Mouse (Mus musculus): Measurements from ENCODE around the gene Sema3a. TPM values are rescaled to one million over a fixed set of nuclear protein-coding genes. Genes with fewer than 3 reads are reported as not detected.
"Not testable (repeated sequence)": the region's sequence is repeated elsewhere in the genome, so short reads cannot be mapped to it uniquely, and the experiment has no call there.

Sema3a gene
- polyA plus RNA-seq, 1 experiment from 2014 or later, result 13.3 TPM

- Histone ChIP-seq H3K27me3 (replicated peaks; ENCODE audit: control insufficient read depth, insufficient read depth, low read length) (no peaks in the 10 kb centered on the region), H3K36me3 (ENCODE audit: control insufficient read depth, insufficient read depth, low read length) (no peaks in the 10 kb centered on the region), H3K27ac (ENCODE audit: low read depth, low read length) (no peak overlapping the region), H3K9me3 (ENCODE audit: control insufficient read depth, low read length) (no peaks in the 10 kb centered on the region), H3K4me3 (ENCODE audit: low read depth, low read length) (no peak overlapping the region), H3K9ac (ENCODE audit: low read depth, low read length) (no peak overlapping the region), H3K4me2 (no peak overlapping the region), H3K4me1 (replicated peaks; ENCODE audit: control insufficient read depth, insufficient read depth, low read length) (no peaks in the 10 kb centered on the region)
- no peak for ATAC-seq (replicated peaks; ENCODE audit: low FRiP score)
- DNase-seq (ENCODE audit: low spot score), result no peak
- WGBS, result 71% methylated on average over 7 of the region's 7 CpGs
Measured at GRCm38 (mm10) chr5:13470057-13470905, 345.1 kb downstream of the Sema3a start.

GRCm38 (mm10) chr5:13477653-13478052 lies 352.4 kb downstream of the Sema3a start:
- WGBS, result 57% methylated on average over 1 of the region's 1 CpGs
- no peak for ATAC-seq (replicated peaks; ENCODE audit: low FRiP score)
- DNase-seq (ENCODE audit: low spot score), result no peak
- Histone ChIP-seq H3K9ac (ENCODE audit: low read depth, low read length) (no peak overlapping the region), H3K9me3 (ENCODE audit: control insufficient read depth, low read length) (no peaks in the 10 kb centered on the region), H3K36me3 (ENCODE audit: control insufficient read depth, insufficient read depth, low read length) (no peaks in the 10 kb centered on the region), H3K27ac (ENCODE audit: low read depth, low read length) (no peak overlapping the region), H3K4me1 (replicated peaks; ENCODE audit: control insufficient read depth, insufficient read depth, low read length) (no peaks in the 10 kb centered on the region), H3K4me2 (no peak overlapping the region), H3K4me3 (ENCODE audit: low read depth, low read length) (no peak overlapping the region), H3K27me3 (replicated peaks; ENCODE audit: control insufficient read depth, insufficient read depth, low read length) (no peaks in the 10 kb centered on the region)

DNA sequence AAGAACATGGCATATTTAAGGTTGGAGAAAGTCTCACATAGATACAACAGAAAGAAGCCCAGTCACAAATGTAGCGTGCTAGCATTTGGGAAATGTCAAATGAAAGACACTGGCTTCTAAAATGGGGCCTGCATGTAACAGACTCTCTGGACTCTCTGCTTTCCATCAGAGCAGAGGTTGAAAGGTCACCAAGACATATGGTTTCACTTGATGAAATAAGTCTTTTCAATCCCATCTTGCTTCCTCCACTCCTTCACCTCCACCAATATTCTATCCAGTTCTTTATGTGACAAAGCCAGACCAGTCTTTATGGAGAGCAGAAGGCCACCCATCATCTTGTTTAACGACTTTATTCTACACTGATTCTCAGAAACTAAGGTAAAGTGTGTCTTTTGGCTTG lies 363.5 kb downstream of the Sema3a start:
- H3K4me3 ChIP-seq (ENCODE audit: low read depth, low read length), result no peak overlapping the region
- no peak overlapping the region for H3K4me2 ChIP-seq
- no peaks in the 10 kb centered on the region for H3K36me3 ChIP-seq (ENCODE audit: control insufficient read depth, insufficient read depth, low read length)
- no peaks in the 10 kb centered on the region for H3K4me1 ChIP-seq (replicated peaks; ENCODE audit: control insufficient read depth, insufficient read depth, low read length)
- DNase-seq (ENCODE audit: low spot score) (no peak), ATAC-seq (replicated peaks; ENCODE audit: low FRiP score) (no peak)
- H3K9me3 ChIP-seq (ENCODE audit: control insufficient read depth, low read length), result no peaks in the 10 kb centered on the region
- no peak overlapping the region for H3K27ac ChIP-seq (ENCODE audit: low read depth, low read length)
- no peak overlapping the region for H3K9ac ChIP-seq (ENCODE audit: low read depth, low read length)
- 58% methylated on average over 2 of the region's 2 CpGs for WGBS
- H3K27me3 ChIP-seq (replicated peaks; ENCODE audit: control insufficient read depth, insufficient read depth, low read length), result no peaks in the 10 kb centered on the region

- 85% methylated on average over 3 of the region's 3 CpGs for WGBS
- not testable (repeated sequence) for H3K27ac ChIP-seq (ENCODE audit: low read depth, low read length); H3K27me3 ChIP-seq (replicated peaks; ENCODE audit: control insufficient read depth, insufficient read depth, low read length); H3K36me3 ChIP-seq (ENCODE audit: control insufficient read depth, insufficient read depth, low read length); ATAC-seq (replicated peaks; ENCODE audit: low FRiP score); H3K4me2 ChIP-seq; H3K9ac ChIP-seq (ENCODE audit: low read depth, low read length); DNase-seq (ENCODE audit: low spot score); H3K4me3 ChIP-seq (ENCODE audit: low read depth, low read length); H3K4me1 ChIP-seq (replicated peaks; ENCODE audit: control insufficient read depth, insufficient read depth, low read length); H3K9me3 ChIP-seq (ENCODE audit: control insufficient read depth, low read length)
Measured at GRCm38 (mm10) chr5:13495967-13496366, 370.8 kb downstream of the Sema3a start.

GRCm38 (mm10) chr5:13499835-13500234 lies 374.6 kb downstream of the Sema3a start:
- Histone ChIP-seq H3K9ac (ENCODE audit: low read depth, low read length) (no peak overlapping the region), H3K36me3 (ENCODE audit: control insufficient read depth, insufficient read depth, low read length) (no peaks in the 10 kb centered on the region), H3K4me1 (replicated peaks; ENCODE audit: control insufficient read depth, insufficient read depth, low read length) (no peaks in the 10 kb centered on the region), H3K27ac (ENCODE audit: low read depth, low read length) (no peak overlapping the region), H3K4me2 (no peak overlapping the region), H3K4me3 (ENCODE audit: low read depth, low read length) (no peak overlapping the region), H3K9me3 (ENCODE audit: control insufficient read depth, low read length) (no peaks in the 10 kb centered on the region), H3K27me3 (replicated peaks; ENCODE audit: control insufficient read depth, insufficient read depth, low read length) (no peaks in the 10 kb centered on the region)
- WGBS, result 75% methylated on average over 2 of the region's 2 CpGs
- no peak for ATAC-seq (replicated peaks; ENCODE audit: low FRiP score)
- DNase-seq (ENCODE audit: low spot score), result no peak

DNA sequence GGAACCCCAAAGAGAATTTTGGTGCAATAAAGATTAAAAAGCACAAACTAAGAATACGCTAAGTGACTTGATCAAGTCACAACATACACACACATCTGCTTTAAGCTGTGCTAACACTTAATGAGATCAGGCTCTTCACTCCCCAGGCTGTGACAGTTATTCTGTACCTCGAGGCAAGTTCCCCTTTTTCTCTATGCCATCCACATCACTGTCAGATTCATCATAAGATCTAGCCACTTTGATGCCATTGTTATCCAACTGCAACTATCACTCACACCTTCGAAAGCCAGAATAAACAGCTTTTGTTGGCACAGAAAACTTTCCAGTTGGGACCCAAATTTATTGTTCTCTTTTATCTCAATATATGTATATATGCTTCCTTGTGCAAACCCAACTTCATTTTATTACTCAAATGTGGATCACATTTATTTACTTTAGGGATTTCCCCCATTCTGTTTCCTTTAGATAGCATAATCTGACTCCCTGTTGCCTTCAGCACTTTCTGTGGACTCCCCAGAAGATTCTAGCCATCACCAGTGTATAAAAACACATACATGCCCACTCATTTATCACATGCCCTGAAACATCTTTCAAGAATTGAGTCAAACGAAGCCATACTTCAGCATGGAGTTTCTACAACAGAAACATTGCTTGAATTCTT lies 380.8 kb downstream of the Sema3a start:
- no peak for DNase-seq (ENCODE audit: low spot score)
- 54% methylated on average over 4 of the region's 4 CpGs for WGBS
- ATAC-seq (replicated peaks; ENCODE audit: low FRiP score), result no peak

DNA sequence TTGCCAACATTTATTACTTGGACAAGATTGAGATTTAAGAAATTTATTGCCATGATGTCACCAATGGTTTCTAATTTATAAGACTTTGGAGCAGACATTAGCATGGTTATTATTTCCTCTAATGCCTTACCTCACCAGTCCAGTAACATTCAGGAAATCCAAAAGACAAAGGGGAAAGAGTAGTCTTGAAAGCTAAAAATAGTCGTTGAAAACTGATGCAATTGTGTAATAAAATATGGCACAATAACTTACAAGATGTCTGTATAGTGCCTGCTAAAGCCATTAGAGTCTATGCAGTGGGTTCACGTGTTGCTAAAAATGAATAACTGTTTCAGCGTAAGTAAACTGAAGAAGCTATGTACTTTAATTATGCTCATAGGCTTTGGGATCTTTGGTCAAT lies 383.9 kb downstream of the Sema3a start:
- Histone ChIP-seq H3K4me2 (no peak overlapping the region), H3K9me3 (ENCODE audit: control insufficient read depth, low read length) (no peaks in the 10 kb centered on the region), H3K4me3 (ENCODE audit: low read depth, low read length) (no peak overlapping the region), H3K27me3 (replicated peaks; ENCODE audit: control insufficient read depth, insufficient read depth, low read length) (no peaks in the 10 kb centered on the region), H3K4me1 (replicated peaks; ENCODE audit: control insufficient read depth, insufficient read depth, low read length) (no peaks in the 10 kb centered on the region), H3K36me3 (ENCODE audit: control insufficient read depth, insufficient read depth, low read length) (no peaks in the 10 kb centered on the region), H3K9ac (ENCODE audit: low read depth, low read length) (no peak overlapping the region), H3K27ac (ENCODE audit: low read depth, low read length) (no peak overlapping the region)
- ATAC-seq (replicated peaks; ENCODE audit: low FRiP score) (no peak), DNase-seq (ENCODE audit: low spot score) (no peak)
- 71% methylated on average over 3 of the region's 3 CpGs for WGBS

More for the DNA sequence above, 380.8 kb downstream of the Sema3a start:
- Histone ChIP-seq H3K27ac (ENCODE audit: low read depth, low read length) (no peak overlapping the region), H3K4me1 (replicated peaks; ENCODE audit: control insufficient read depth, insufficient read depth, low read length) (no peaks in the 10 kb centered on the region), H3K9ac (ENCODE audit: low read depth, low read length) (no peak overlapping the region), H3K4me3 (ENCODE audit: low read depth, low read length) (no peak overlapping the region), H3K36me3 (ENCODE audit: control insufficient read depth, insufficient read depth, low read length) (no peaks in the 10 kb centered on the region), H3K9me3 (ENCODE audit: control insufficient read depth, low read length) (no peaks in the 10 kb centered on the region), H3K4me2 (no peak overlapping the region), H3K27me3 (replicated peaks; ENCODE audit: control insufficient read depth, insufficient read depth, low read length) (no peaks in the 10 kb centered on the region)

DNA sequence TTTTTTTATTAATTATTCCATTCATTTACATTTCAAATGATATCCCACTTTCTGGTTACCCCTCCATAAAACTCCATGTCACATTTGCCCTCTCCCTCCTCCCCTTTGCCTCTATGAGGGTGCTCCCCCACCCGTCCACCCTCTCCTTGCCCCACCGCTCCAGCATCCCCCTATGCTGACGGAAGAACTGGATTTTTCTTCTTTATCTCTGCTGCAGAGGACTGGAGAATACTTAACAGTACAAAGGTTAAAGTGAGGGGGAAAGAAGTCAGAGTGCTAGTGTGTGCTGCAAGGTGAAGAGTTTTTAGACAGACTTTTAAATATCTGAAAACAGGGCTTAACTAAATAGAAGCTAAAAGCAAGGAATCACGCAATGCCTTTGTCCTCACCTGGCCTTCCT lies 391.8 kb downstream of the Sema3a start:
- Histone ChIP-seq H3K27ac (ENCODE audit: low read depth, low read length) (no peak overlapping the region), H3K4me2 (no peak overlapping the region), H3K4me3 (ENCODE audit: low read depth, low read length) (no peak overlapping the region), H3K4me1 (replicated peaks; ENCODE audit: control insufficient read depth, insufficient read depth, low read length) (no peaks in the 10 kb centered on the region), H3K27me3 (replicated peaks; ENCODE audit: control insufficient read depth, insufficient read depth, low read length) (no peaks in the 10 kb centered on the region), H3K36me3 (ENCODE audit: control insufficient read depth, insufficient read depth, low read length) (no peaks in the 10 kb centered on the region), H3K9me3 (ENCODE audit: control insufficient read depth, low read length) (no peaks in the 10 kb centered on the region), H3K9ac (ENCODE audit: low read depth, low read length) (no peak overlapping the region)
- WGBS, result 85% methylated on average over 4 of the region's 4 CpGs
- ATAC-seq (replicated peaks; ENCODE audit: low FRiP score), result no peak
- no peak for DNase-seq (ENCODE audit: low spot score)

DNA sequence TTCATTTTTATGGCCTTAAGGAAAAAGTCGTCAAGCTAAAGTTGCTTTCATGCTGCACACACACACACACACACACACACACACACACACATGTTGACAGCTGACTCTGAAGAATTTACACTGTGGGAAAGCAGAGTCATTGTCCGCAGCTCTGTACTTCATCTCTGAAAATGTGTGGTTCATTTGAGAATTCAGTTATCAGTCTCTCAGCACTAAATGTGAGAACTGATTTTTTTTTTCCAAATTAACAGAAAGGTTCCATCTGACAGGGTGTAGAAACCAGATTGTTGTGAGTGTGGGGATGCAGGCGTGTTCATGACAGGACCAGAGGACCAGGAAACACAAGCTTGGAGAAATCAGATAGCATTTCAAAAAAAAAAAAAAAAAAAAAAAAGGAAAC lies 400.4 kb downstream of the Sema3a start:
- DNase-seq (ENCODE audit: low spot score), result no peak
- WGBS, result 62% methylated on average over 3 of the region's 3 CpGs
- H3K36me3 ChIP-seq (ENCODE audit: control insufficient read depth, insufficient read depth, low read length), result no peaks in the 10 kb centered on the region
- no peaks in the 10 kb centered on the region for H3K4me1 ChIP-seq (replicated peaks; ENCODE audit: control insufficient read depth, insufficient read depth, low read length)
- H3K4me2 ChIP-seq, result no peak overlapping the region
- ATAC-seq (replicated peaks; ENCODE audit: low FRiP score), result no peak
- no peaks in the 10 kb centered on the region for H3K27me3 ChIP-seq (replicated peaks; ENCODE audit: control insufficient read depth, insufficient read depth, low read length)
- no peak overlapping the region for H3K27ac ChIP-seq (ENCODE audit: low read depth, low read length)
- no peaks in the 10 kb centered on the region for H3K9me3 ChIP-seq (ENCODE audit: control insufficient read depth, low read length)
- H3K9ac ChIP-seq (ENCODE audit: low read depth, low read length), result no peak overlapping the region
- no peak overlapping the region for H3K4me3 ChIP-seq (ENCODE audit: low read depth, low read length)
